ENCODE assay signal across 10 mouse cellular contexts in the genomic region with DNA sequence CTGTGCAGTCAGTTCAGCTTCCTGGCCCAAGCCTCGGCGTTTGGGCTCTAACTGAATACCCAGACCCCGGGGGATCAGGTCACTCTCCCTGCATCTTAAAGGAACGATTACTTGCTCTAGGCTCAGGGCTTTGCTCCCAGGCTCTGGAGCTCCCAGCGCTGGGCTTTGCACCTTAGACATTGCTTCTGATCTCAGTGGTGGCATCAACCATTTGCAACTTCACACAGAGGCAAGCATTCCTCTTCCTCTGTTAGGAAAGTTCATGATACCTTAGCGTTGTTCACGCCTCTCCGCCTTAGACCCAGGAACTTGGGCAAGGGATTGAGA. TPM values are rescaled to one million over a fixed set of nuclear protein-coding genes. Genes with fewer than 3 reads are reported as not detected.
A peak's percentile ranks its signal among the peaks of the same experiment; 100 is the strongest.
DNase-seq lines count a peak whose midpoint lies in the region; ATAC-seq and TF ChIP-seq lines count a peak whose summit lies in the region.
"Had no signal": no experiment of that assay in that cellular context is flagged by ENCODE, and none has a peak within 500 bp of the region (broad histone marks: within the 10 kb centered on the region; RNA-seq: fewer than 3 reads in every experiment).

No protein-coding gene starts in this region.

- H3K36me3 ChIP-seq in lung, postnatal 0 days (ENCODE audit: insufficient read depth, low read length): no peaks in the 10 kb centered on the region
- H3K36me3 ChIP-seq in midbrain, embryonic 10.5 days: no peaks in the 10 kb centered on the region

- H3K4me1 ChIP-seq in cerebellum, adult 2 months (ENCODE audit: control insufficient read depth, insufficient read depth, low read length): peaks cover 8% of the 10 kb centered on the region
- H3K4me1 ChIP-seq in lung, postnatal 0 days (ENCODE audit: insufficient read depth, low read depth, low read length): 0 out of 2 replicates have a peak, but pooled peaks cover 5% of the 10 kb centered on the region
- peaks cover 19% of the 10 kb centered on the region for H3K4me1 ChIP-seq in midbrain, embryonic 10.5 days

- no peak for TF ChIP-seq POLR2A in cerebellum, adult 2 months (IDR thresholded peaks at IDR 0.05; ENCODE audit: borderline replicate concordance, insufficient read depth, low read length)

- H3K9ac ChIP-seq in lung, postnatal 0 days (replicated peaks; ENCODE audit: low read depth): no peak overlapping the region

- DNase-seq in cerebellum, adult 2 months: no peak
- DNase-seq in cerebellum, adult 9-10 months: no peak
- DNase-seq in lung, postnatal 0 days (ENCODE audit: low spot score): no peak
- DNase-seq in lung, postnatal 25 days (ENCODE audit: low spot score): no peak
- no peak for DNase-seq in midbrain, embryonic 10.5 days (ENCODE audit: low spot score)
- DNase-seq in frontal cortex, postnatal 10 days (ENCODE audit: low spot score in 2 of 2): no peak
- no peak for DNase-seq in MN1 (ENCODE audit: low spot score)
- no peak for DNase-seq in testis, postnatal 10 days (ENCODE audit: low spot score)

- no peaks in the 10 kb centered on the region for H3K27me3 ChIP-seq in cerebellum, adult 2 months (ENCODE audit: control insufficient read depth, insufficient read depth, low read length)
- peaks cover 18% of the 10 kb centered on the region for H3K27me3 ChIP-seq in lung, postnatal 0 days (replicated peaks; ENCODE audit: insufficient read depth, low read length)
- peaks cover 80% of the 10 kb centered on the region for H3K27me3 ChIP-seq in midbrain, embryonic 10.5 days (ENCODE audit: low read depth, poor library complexity, severe bottlenecking)

- no peak for ATAC-seq in lung, postnatal 0 days

- H3K27ac ChIP-seq in cerebellum, adult 2 months (ENCODE audit: insufficient read depth, low read length): peak overlapping the region; percentile 90; the same call in 1 of the 2 replicates
- no peak overlapping the region for H3K27ac ChIP-seq in lung, postnatal 0 days (ENCODE audit: low read length)
- H3K27ac ChIP-seq in midbrain, embryonic 10.5 days (replicated peaks): no peak overlapping the region; the same call in 1 of the 2 replicates

- no peak for TF ChIP-seq CTCF in cerebellum, adult 2 months (IDR thresholded peaks at IDR 0.05; ENCODE audit: borderline replicate concordance, insufficient read depth, low read depth, low read length)
- TF ChIP-seq CTCF in lung, postnatal 0 days (IDR thresholded peaks at IDR 0.05): no peak

- peak overlapping the region; percentile 77 for H3K4me3 ChIP-seq in cerebellum, adult 2 months (replicated peaks; ENCODE audit: insufficient read depth, low read depth, low read length)
- no peak overlapping the region for H3K4me3 ChIP-seq in lung, postnatal 0 days (ENCODE audit: low read depth, low read length)
- peak overlapping the region; percentile 64 for H3K4me3 ChIP-seq in midbrain, embryonic 10.5 days
- H3K4me3 ChIP-seq: myocyte had no signal

- no peaks in the 10 kb centered on the region for H3K9me3 ChIP-seq in lung, postnatal 0 days (ENCODE audit: low read length)
- H3K9me3 ChIP-seq in midbrain, embryonic 10.5 days (replicated peaks): no peaks in the 10 kb centered on the region

- TF ChIP-seq EP300 in lung, postnatal 0 days (IDR thresholded peaks at IDR 0.05): no peak

- peak overlapping the region; percentile 62; the same call in 1 of the 2 replicates for H3K4me2 ChIP-seq in lung, postnatal 0 days (replicated peaks; ENCODE audit: low read depth, low read length)

- 17% methylated on average over 8 of the region's 8 CpGs for WGBS in cerebellum, adult 2 months
- 14% methylated on average over 8 of the region's 8 CpGs for WGBS in lung, postnatal 0 days
- 6% methylated on average over 8 of the region's 8 CpGs for WGBS in midbrain, embryonic 10.5 days

RNA-seq across cellular contexts. Expression of gene Nt5c1a, which starts 0.8 kb away (rescaled TPM):
- 9.8 and 12.8 TPM in 2 replicates for polyA plus RNA-seq in cerebellum, adult 2 months (2012; rRNA removed)
- polyA plus RNA-seq in lung, postnatal 0 days (2015; fragmentation: Nextera tagmentation; extraction: Ambion mirVana): 0.10 TPM in 1 of 2 replicates, not detected in the other
- polyA plus RNA-seq in midbrain, embryonic 10.5 days (2016; fragmentation: Nextera tagmentation; extraction: Ambion mirVana): not detected in 2 replicates
- polyA plus RNA-seq: liver, adult 2 months; myocyte had no signal

RNA-seq across cellular contexts. Expression of gene Hpcal4, which starts 19.0 kb away (rescaled TPM):
- polyA plus RNA-seq in cerebellum, adult 2 months (2012; rRNA removed): 23.9 and 25.7 TPM in 2 replicates
- 0.20 and 0.51 TPM in 2 replicates for polyA plus RNA-seq in lung, postnatal 0 days (2015; fragmentation: Nextera tagmentation; extraction: Ambion mirVana)
- 0.32 and 0.42 TPM in 2 replicates for polyA plus RNA-seq in midbrain, embryonic 10.5 days (2016; fragmentation: Nextera tagmentation; extraction: Ambion mirVana)
- polyA plus RNA-seq: liver, adult 2 months; myocyte had no signal

RNA-seq across cellular contexts. Expression of gene Heyl, which starts 31.3 kb away (rescaled TPM):
- 3.1 and 3.5 TPM in 2 replicates for polyA plus RNA-seq in cerebellum, adult 2 months (2012; rRNA removed)
- 20.3 and 23.6 TPM in 2 replicates for polyA plus RNA-seq in lung, postnatal 0 days (2015; fragmentation: Nextera tagmentation; extraction: Ambion mirVana)
- polyA plus RNA-seq in midbrain, embryonic 10.5 days (2016; fragmentation: Nextera tagmentation; extraction: Ambion mirVana): 8.0 and 9.8 TPM in 2 replicates

Comparison
In these comparisons a context has a peak if more than half of its experiments do, and no peak if none do; other contexts are left out.
1. RNA of gene Hpcal4, which starts 19.0 kb away (polyA plus RNA-seq): 23.9 to 25.7 TPM in cerebellum, adult 2 months; 0.32 to 0.42 TPM in midbrain, embryonic 10.5 days and 0.20 to 0.51 TPM in lung, postnatal 0 days; every median in the first group is over 10 times any median in the second.